Mouse (Mus musculus): ENCODE data around the gene Map3k5.

- TF ChIP-seq CTCF (IDR thresholded peaks at IDR 0.05; ENCODE audit: insufficient read depth, low read length) (no peak), POLR2A (IDR thresholded peaks at IDR 0.05; ENCODE audit: borderline replicate concordance, extremely low read depth, low read depth, low read length) (no peak)
These were observed 18.9 kb downstream of the Map3k5 start for GRCm38 (mm10) chr10:19953032-19953761.

Data from lung, adult 2 months (tissue).